Mouse (Mus musculus): ENCODE data around the gene Cyp3a41a. TPM values are rescaled to one million over a fixed set of nuclear protein-coding genes. Genes with fewer than 3 reads are reported as not detected.

Gene Cyp3a41a
- not detected for polyA plus RNA-seq (2014; fragmentation: Illumina TruSeq; extraction: RNeasy Lipid Tissue Mini Kit (QIAGEN cat#74804); ENCODE audit: low read depth, low replicate concordance)

GRCm38 (mm10) chr5:145720036-145720435 is at the start of gene Cyp3a41a:
Gene Cyp3a41a (minus strand): TSS chr5:145720136.

Other genes starting within 250 kb of the Cyp3a41a start
- not detected for gene Cyp3a41b, start 135.4 kb downstream of the Cyp3a41a start, polyA plus RNA-seq (2014; fragmentation: Illumina TruSeq; extraction: RNeasy Lipid Tissue Mini Kit (QIAGEN cat#74804); ENCODE audit: low read depth, low replicate concordance)
- gene Cyp3a44, start 85.7 kb upstream of the Cyp3a41a start, polyA plus RNA-seq (2014; fragmentation: Illumina TruSeq; extraction: RNeasy Lipid Tissue Mini Kit (QIAGEN cat#74804); ENCODE audit: low read depth, low replicate concordance), result not detected
- not detected for gene Cyp3a11, start 159.8 kb upstream of the Cyp3a41a start, polyA plus RNA-seq (2014; fragmentation: Illumina TruSeq; extraction: RNeasy Lipid Tissue Mini Kit (QIAGEN cat#74804); ENCODE audit: low read depth, low replicate concordance)